Mouse (Mus musculus) heart, adult 2 months (tissue): ENCODE results near the gene Smg5. TPM values are rescaled to one million over a fixed set of nuclear protein-coding genes. Genes with fewer than 3 reads are reported as not detected.

Experiments
- DNase-seq, 2 experiments: peaks; one replicate each; pipeline ENCODE4 v3.0.0; 2021
- H3K27ac ChIP-seq: fragments of 200-600 bp; 2 replicates; pipeline ENCODE4 v1.8.1; 2022
- H3K27me3 ChIP-seq: fragments of 200-500 bp; 2 replicates; pipeline ENCODE4 v1.6.1; 2012; ENCODE audit warnings: mild to moderate bottlenecking, low read length, inconsistent platforms, mixed read lengths; ENCODE audit not compliant: control insufficient read depth, insufficient read depth
- H3K36me3 ChIP-seq: fragments of 200-500 bp; 2 replicates; pipeline ENCODE4 v1.6.1; 2012; ENCODE audit warnings: low read length, inconsistent platforms; ENCODE audit not compliant: control insufficient read depth, insufficient read depth
- H3K4me1 ChIP-seq: fragments of 200-500 bp; 2 replicates; pipeline ENCODE4 v1.6.1; 2011; ENCODE audit warnings: low read length; ENCODE audit not compliant: control insufficient read depth, insufficient read depth
- H3K4me3 ChIP-seq: fragments of 200-600 bp; 2 replicates; pipeline ENCODE4 v1.8.1; 2022
- H3K79me2 ChIP-seq: fragments of 200-500 bp; replicated peaks from 2 replicates; pipeline ENCODE4 v1.6.1; 2012; ENCODE audit warnings: mild to moderate bottlenecking, inconsistent platforms, low read length, moderate library complexity, mixed read lengths; ENCODE audit not compliant: control insufficient read depth, insufficient read depth
- H3K9ac ChIP-seq: fragments of 200-500 bp; 2 replicates; pipeline ENCODE4 v1.6.1; 2012; ENCODE audit warnings: low read depth, mild to moderate bottlenecking, control low read depth, inconsistent platforms, low read length, mixed read lengths
- CTCF ChIP-seq: fragments of 200-600 bp; IDR thresholded peaks from 2 replicates; pipeline ENCODE4 v1.8.1; 2022; ENCODE audit warnings: antibody characterized with exemption, mild to moderate bottlenecking, moderate library complexity
- EP300 ChIP-seq: fragments of 200-500 bp; IDR thresholded peaks from 2 replicates; pipeline ENCODE4 v1.6.1; 2011; ENCODE audit warnings: low read depth, low read length, control low read depth; ENCODE audit not compliant: insufficient read depth
- POLR2A ChIP-seq: fragments of 200-500 bp; IDR thresholded peaks from 2 replicates; pipeline ENCODE4 v1.6.1; 2011; ENCODE audit warnings: mild to moderate bottlenecking, low read depth, low read length, control low read depth; ENCODE audit not compliant: insufficient read depth
- WGBS: fragments of 180-500 bp; shearing (Covaris S2); methylation state at CpG from one replicate; pipeline ENCODE4 v1.1.7; 2018; 5-methylcytosine and 5-hydroxymethylcytosine counted together
- intact Hi-C: fragments of 180-260 bp; cut with DNase I; formaldehyde crosslinking; loops from one replicate; pipeline ENCODE4 v1.15.1; 2025
- polyA plus RNA-seq: library from polyadenylated mRNA; depleted of rRNA; stranded (reverse); fragments of >200 nt; gene quantifications from 2 replicates; pipeline ENCODE4 v1.2.3, GENCODE M21; 2012
- total RNA-seq, 2 experiments: library from RNA; stranded (reverse); gene quantifications; 2 replicates each; pipeline ENCODE4 v1.2.3; 2021

Gene Smg5
- total and polyA plus RNA-seq, 3 experiments, result 42.7 to 45.8 (median 44.4) TPM

GRCm38 (mm10) chr3:88384364-88384763 lies 48.3 kb downstream of the Smg5 start, which contains the start of gene Bglap:
Bglap (minus strand) TSS chr3:88384464.
- Histone ChIP-seq H3K27ac (no peak within 1 kb of the TSS), H3K4me1 (no peaks in the 10 kb centered on the region), H3K79me2 (no peaks in the 10 kb centered on the region), H3K27me3 (no peaks in the 10 kb centered on the region), H3K4me3 (no peak within 1 kb of the TSS), H3K9ac (no peak within 1 kb of the TSS), H3K36me3 (no peaks in the 10 kb centered on the region)
- intact Hi-C loops, result no loop called here
- no peak for DNase-seq
- 75% methylated on average over 5 of the region's 5 CpGs for WGBS
- TF ChIP-seq CTCF (no peak), EP300 (no peak), POLR2A (no peak)

GRCm38 (mm10) chr3:88393776-88394375 lies 57.8 kb downstream of the Smg5 start:
- no peaks in the 10 kb centered on the region for H3K36me3 ChIP-seq
- no peak overlapping the region for H3K27ac ChIP-seq
- TF ChIP-seq POLR2A, result no peak
- no peak for TF ChIP-seq CTCF
- no peak for TF ChIP-seq EP300
- H3K9ac ChIP-seq, result no peak overlapping the region
- no peaks in the 10 kb centered on the region for H3K4me1 ChIP-seq
- intact Hi-C loops, result no loop called here
- WGBS, result 85% methylated on average over 9 of the region's 9 CpGs
- DNase-seq, result no peak
- no peaks in the 10 kb centered on the region for H3K27me3 ChIP-seq
- H3K79me2 ChIP-seq, result no peaks in the 10 kb centered on the region
- no peak overlapping the region for H3K4me3 ChIP-seq

GRCm38 (mm10) chr3:88395288-88395687 lies 59.2 kb downstream of the Smg5 start:
- no peak for TF ChIP-seq POLR2A
- 97% methylated on average over 6 of the region's 6 CpGs for WGBS
- Histone ChIP-seq H3K36me3 (no peaks in the 10 kb centered on the region), H3K4me1 (no peaks in the 10 kb centered on the region), H3K79me2 (no peaks in the 10 kb centered on the region), H3K4me3 (no peak overlapping the region), H3K27me3 (no peaks in the 10 kb centered on the region), H3K9ac (no peak overlapping the region), H3K27ac (no peak overlapping the region)
- DNase-seq, result no peak
- intact Hi-C loops, result no loop called here

GRCm38 (mm10) chr3:88395742-88396141 lies 59.7 kb downstream of the Smg5 start:
- Histone ChIP-seq H3K27ac (no peak overlapping the region), H3K4me3 (no peak overlapping the region), H3K36me3 (no peaks in the 10 kb centered on the region), H3K9ac (no peak overlapping the region), H3K27me3 (no peaks in the 10 kb centered on the region), H3K4me1 (no peaks in the 10 kb centered on the region), H3K79me2 (no peaks in the 10 kb centered on the region)
- no peak for DNase-seq
- no peak for TF ChIP-seq EP300
- no peak for TF ChIP-seq CTCF
- TF ChIP-seq POLR2A, result no peak
- WGBS, result 77% methylated on average over 8 of the region's 8 CpGs
- intact Hi-C loops, result no loop called here

GRCm38 (mm10) chr3:88398666-88399065 lies 62.6 kb downstream of the Smg5 start:
- WGBS, result 86% methylated on average over 2 of the region's 2 CpGs
- no peak overlapping the region for H3K4me3 ChIP-seq
- DNase-seq, result no peak
- intact Hi-C loops, result no loop called here
- H3K79me2 ChIP-seq, result no peaks in the 10 kb centered on the region
- no peaks in the 10 kb centered on the region for H3K4me1 ChIP-seq
- TF ChIP-seq POLR2A, result no peak
- TF ChIP-seq CTCF, result no peak
- H3K27me3 ChIP-seq, result no peaks in the 10 kb centered on the region
- H3K36me3 ChIP-seq, result no peaks in the 10 kb centered on the region
- no peak overlapping the region for H3K9ac ChIP-seq
- H3K27ac ChIP-seq, result no peak overlapping the region

GRCm38 (mm10) chr3:88403522-88404230 lies 67.6 kb downstream of the Smg5 start:
- TF ChIP-seq EP300 (no peak), POLR2A (no peak), CTCF (no peak)
- Histone ChIP-seq H3K36me3 (no peaks in the 10 kb centered on the region), H3K79me2 (no peaks in the 10 kb centered on the region), H3K4me3 (no peak overlapping the region), H3K27me3 (no peaks in the 10 kb centered on the region), H3K9ac (no peak overlapping the region), H3K4me1 (no peaks in the 10 kb centered on the region), H3K27ac (no peak overlapping the region)
- intact Hi-C loops, result loop anchor here (1.0 kb wide), 1 partner anchor 62 kb away; no protein-coding TSS in a partner anchor
- WGBS, result 84% methylated on average over 10 of the region's 10 CpGs
- DNase-seq, result no peak
